Mouse (Mus musculus) E14TG2a.4 (cell line): ENCODE data around the gene Nudt3.
"Not testable (repeated sequence)": the region's sequence is repeated elsewhere in the genome, so short reads cannot be mapped to it uniquely, and the experiment has no call there.

Experiments
- H3K27me3 ChIP-seq: 2 replicates; pipeline ENCODE4 v1.6.1; 2014; ENCODE audit warnings: low read length, control low read depth; ENCODE audit not compliant: insufficient read depth
- H3K36me3 ChIP-seq: 2 replicates; pipeline ENCODE4 v1.6.1; 2014; ENCODE audit warnings: low read length, control low read depth; ENCODE audit not compliant: insufficient read depth
- H3K4me1 ChIP-seq: replicated peaks from 2 replicates; pipeline ENCODE4 v1.6.1; 2014; ENCODE audit warnings: low read depth, low read length, control low read depth
- H3K4me3 ChIP-seq: replicated peaks from 2 replicates; pipeline ENCODE4 v1.5.1; 2014; ENCODE audit warnings: mild to moderate bottlenecking, low read length
- H3K9me3 ChIP-seq: 2 replicates; pipeline ENCODE4 v1.6.1; 2014; ENCODE audit warnings: low read length, control low read depth
- CTCF ChIP-seq: conservative IDR thresholded peaks from 2 replicates; pipeline ENCODE4 v1.5.1; 2014; ENCODE audit warnings: low read length
- NANOG ChIP-seq: IDR thresholded peaks from 2 replicates; pipeline ENCODE4 v1.6.1; 2014; ENCODE audit warnings: borderline replicate concordance, low read length, mixed read lengths
- POU5F1 ChIP-seq: IDR thresholded peaks from 2 replicates; pipeline ENCODE4 v1.6.1; 2014; ENCODE audit warnings: low read length, borderline replicate concordance

The Nudt3 gene

DNA sequence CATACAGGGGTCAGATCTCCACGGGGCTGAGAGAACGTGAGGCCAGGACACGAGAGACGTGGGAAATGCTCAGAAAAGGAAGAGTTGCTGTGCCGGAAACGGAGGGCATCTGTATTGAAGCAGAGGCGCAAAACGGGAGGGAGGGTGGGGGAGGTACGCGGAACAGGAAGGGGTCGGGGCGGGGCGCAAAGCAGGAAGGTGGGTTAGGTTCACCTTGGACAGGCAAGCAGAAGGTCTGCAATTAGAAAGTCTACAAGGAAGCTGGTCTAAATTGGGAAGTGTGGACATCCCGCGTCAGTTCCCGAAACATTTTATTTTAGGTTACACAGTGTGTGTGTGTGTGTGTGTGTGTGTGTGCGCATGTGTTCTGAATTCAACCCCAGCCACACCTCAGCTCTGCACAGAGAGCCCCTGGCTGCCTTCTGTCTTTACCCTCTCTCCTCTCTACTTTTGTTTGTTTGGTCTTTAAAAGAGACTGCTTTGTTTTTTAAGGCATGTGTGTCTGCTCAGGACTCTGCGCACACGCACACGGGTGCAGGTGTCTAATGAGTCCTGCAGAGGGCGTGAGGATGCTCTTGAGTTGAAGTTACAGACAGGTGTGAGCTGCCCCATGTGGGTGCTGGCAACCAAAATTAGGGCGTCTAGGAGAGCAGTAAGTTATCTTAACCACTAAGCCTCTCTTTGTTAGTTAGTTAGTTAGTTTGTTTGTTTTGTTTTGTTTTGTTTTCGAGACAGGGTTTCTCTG, 28.9 kb upstream of the Nudt3 start:
- Histone ChIP-seq H3K27me3 (peaks cover 67% of the 10 kb centered on the region), H3K9me3 (peaks cover 3% of the 10 kb centered on the region; the same call in 1 of the 2 replicates), H3K4me3 (peak overlapping the region; percentile 4; the same call in 1 of the 2 replicates), H3K4me1 (peaks cover 57% of the 10 kb centered on the region), H3K36me3 (no peaks in the 10 kb centered on the region)
- TF ChIP-seq POU5F1 (no peak), CTCF (peak; percentile 27)

DNA sequence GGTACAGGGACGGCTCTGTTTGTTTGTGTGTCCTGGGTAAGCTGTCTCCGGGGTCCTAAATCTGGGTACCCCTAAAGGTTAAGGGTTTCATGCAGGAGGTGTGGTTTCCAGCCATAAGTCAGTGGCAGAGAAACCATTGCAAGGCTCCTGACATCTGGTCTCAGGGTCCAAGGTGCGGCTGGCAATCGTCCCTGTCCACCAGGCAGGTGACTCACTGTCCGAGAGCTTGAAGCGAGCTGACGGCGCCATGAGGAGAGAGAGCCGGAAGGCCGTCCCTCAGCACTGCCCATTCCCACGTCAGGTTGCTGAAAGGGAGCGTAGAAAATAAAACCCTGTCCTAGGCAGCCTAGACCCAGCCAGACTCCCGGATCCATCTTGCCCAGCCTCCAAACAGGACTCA, 27.3 kb upstream of the Nudt3 start:
- H3K9me3 ChIP-seq = peaks cover 3% of the 10 kb centered on the region; the same call in 1 of the 2 replicates
- H3K4me1 ChIP-seq = peaks cover 54% of the 10 kb centered on the region
- peaks cover 53% of the 10 kb centered on the region for H3K27me3 ChIP-seq
- no peaks in the 10 kb centered on the region for H3K36me3 ChIP-seq
- TF ChIP-seq CTCF = no peak
- TF ChIP-seq POU5F1 = no peak
- no peak for TF ChIP-seq NANOG
- no peak overlapping the region for H3K4me3 ChIP-seq

DNA sequence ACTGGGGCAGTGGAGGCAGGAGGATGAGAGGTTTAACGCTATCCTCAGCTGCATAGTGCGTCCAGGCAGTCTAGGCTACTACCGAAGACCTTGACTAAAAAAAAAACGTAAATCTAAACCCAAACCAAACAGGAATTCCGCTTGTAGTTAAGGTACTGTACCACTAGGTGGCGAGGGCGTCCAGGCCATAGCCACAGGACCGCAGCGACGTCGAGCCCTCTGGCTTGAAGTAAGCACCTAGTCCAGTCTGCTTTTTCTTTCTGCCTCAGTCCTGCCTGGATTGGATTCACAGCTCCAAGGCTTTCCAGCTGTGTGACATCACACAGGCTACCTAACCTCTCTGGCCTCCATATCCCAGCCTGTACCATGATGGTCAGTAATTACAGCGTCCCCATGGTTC, 26.9 kb upstream of the Nudt3 start:
- no peaks in the 10 kb centered on the region for H3K36me3 ChIP-seq
- H3K4me1 ChIP-seq = peaks cover 57% of the 10 kb centered on the region
- peaks cover 49% of the 10 kb centered on the region for H3K27me3 ChIP-seq
- no peak overlapping the region for H3K4me3 ChIP-seq
- TF ChIP-seq POU5F1 (no peak), NANOG (no peak), CTCF (peak; percentile 82)
- peaks cover 3% of the 10 kb centered on the region; the same call in 1 of the 2 replicates for H3K9me3 ChIP-seq

DNA sequence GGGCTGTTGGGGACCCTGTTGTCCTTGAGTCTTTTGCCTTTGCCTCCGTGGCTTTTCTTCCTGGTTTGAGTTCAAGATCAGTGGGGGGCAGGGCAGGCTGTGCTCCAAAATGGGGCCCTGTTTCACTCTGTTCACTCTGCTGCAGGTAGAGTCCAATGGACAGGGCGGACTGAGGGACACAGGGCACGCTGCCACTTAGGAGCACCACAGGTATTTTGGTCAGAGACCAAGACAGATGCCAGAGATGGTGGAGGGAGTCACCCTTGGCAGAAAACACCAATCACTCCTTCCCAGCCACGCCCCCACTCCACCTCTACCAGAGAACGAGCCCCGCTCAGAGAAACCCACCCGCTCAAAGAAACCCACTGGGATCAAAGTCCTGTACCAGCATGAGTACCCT, 22.5 kb upstream of the Nudt3 start:
- Histone ChIP-seq H3K27me3 (peaks cover 22% of the 10 kb centered on the region), H3K4me1 (peaks cover 45% of the 10 kb centered on the region), H3K4me3 (peak overlapping the region; percentile 37; the same call in 1 of the 2 replicates), H3K36me3 (no peaks in the 10 kb centered on the region), H3K9me3 (peaks cover 3% of the 10 kb centered on the region; the same call in 1 of the 2 replicates)
- TF ChIP-seq POU5F1 (no peak), CTCF (no peak), NANOG (no peak)

DNA sequence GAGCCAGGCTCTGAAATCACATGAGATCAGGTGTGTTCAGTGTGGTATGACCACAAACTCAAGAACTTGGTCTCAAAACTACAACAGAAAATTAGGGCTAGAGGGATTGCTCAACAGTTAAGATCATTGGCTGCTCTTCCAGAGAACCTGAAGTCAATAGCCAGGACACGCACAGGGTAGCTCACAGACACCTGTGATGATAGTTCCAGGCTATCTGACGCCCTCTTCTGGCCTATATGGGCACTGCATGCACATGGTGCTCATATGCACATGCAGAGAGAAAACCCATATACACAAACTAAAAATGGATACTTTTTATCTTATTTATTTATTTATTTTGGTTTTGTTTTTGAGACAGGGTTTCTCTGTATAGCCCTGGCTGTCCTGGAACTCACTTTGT, 21.3 kb upstream of the Nudt3 start:
- H3K4me1 ChIP-seq = peaks cover 39% of the 10 kb centered on the region
- H3K36me3 ChIP-seq = no peaks in the 10 kb centered on the region
- H3K27me3 ChIP-seq = peaks cover 16% of the 10 kb centered on the region
- no peak overlapping the region for H3K4me3 ChIP-seq
- peak; percentile 87 for TF ChIP-seq CTCF
- TF ChIP-seq POU5F1 = no peak
- no peak for TF ChIP-seq NANOG
- peaks cover 3% of the 10 kb centered on the region; the same call in 1 of the 2 replicates for H3K9me3 ChIP-seq

DNA sequence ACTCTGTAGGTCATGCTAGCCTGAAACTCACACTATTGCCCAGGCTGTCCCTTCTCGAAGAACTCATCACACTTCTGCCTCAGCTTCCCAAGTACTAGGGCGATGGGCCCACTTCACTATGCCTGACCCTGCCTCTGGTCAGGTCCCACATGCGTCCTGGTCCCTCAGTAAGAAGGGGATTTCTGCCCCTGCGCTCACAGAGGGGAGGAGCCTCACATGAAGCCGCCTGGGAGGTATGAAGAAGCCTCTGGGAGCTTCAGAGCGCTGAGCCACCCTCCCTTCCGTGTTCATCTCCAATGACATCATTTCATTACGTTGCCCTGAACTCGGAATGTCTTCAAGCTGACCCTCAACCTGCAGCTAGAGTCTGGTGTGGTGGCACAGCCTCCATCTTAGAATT, 20.5 kb upstream of the Nudt3 start:
- Histone ChIP-seq H3K36me3 (no peaks in the 10 kb centered on the region), H3K9me3 (peaks cover 3% of the 10 kb centered on the region; the same call in 1 of the 2 replicates), H3K4me3 (no peak overlapping the region), H3K27me3 (peaks cover 9% of the 10 kb centered on the region), H3K4me1 (peaks cover 47% of the 10 kb centered on the region)
- TF ChIP-seq NANOG = no peak
- no peak for TF ChIP-seq CTCF
- no peak for TF ChIP-seq POU5F1

DNA sequence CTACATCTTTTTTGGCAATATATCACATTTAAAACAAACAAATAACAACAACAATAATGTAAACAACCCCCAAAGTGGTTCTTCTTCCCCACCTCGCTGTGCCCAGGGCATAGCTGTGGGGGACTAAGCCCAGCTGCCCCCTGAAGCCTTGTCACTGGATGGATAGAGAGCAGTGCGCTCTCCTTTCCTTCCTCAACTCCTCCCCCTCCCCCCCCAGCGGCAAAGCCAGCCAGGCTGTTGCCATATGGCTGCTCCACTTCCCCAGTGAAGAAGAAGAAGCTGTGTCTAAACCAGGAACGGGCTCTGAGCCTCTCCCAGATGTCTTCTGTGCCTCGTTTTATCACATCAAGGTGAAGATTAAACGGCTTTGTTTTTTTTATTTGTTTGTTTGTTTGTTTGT, 19.8 kb upstream of the Nudt3 start:
- peaks cover 3% of the 10 kb centered on the region; the same call in 1 of the 2 replicates for H3K9me3 ChIP-seq
- H3K36me3 ChIP-seq = no peaks in the 10 kb centered on the region
- TF ChIP-seq NANOG = no peak
- TF ChIP-seq POU5F1 = no peak
- TF ChIP-seq CTCF = no peak
- H3K4me3 ChIP-seq = no peak overlapping the region
- peaks cover 2% of the 10 kb centered on the region; the same call in 1 of the 2 replicates for H3K27me3 ChIP-seq
- peaks cover 52% of the 10 kb centered on the region for H3K4me1 ChIP-seq

DNA sequence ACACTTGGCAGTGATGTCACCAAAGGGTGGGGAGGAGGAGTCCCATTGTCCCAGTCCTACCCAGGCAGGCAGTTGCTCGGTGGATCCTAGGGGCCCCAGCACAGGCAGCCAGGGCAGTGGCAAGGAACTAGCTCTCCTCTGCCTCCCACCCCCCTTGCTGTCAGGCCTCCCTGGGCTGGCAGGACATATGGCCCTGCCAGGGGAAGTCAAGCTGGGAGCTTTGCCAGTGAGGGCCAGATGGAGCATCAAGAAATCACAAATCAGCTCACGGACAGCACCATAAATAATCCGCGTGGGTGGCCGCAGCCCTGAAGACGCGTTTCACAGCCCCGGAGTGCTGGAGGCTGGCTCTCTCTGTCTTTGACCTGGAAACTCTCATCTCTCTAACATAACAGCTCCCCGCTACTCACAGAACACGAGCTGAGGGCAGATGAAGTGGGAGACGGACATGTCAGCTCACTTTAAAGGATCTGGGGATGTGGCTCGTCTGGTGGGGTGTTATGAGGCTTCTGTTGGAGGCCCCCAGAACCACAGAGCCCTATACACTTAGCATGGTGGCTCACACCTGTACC, 19.3 kb upstream of the Nudt3 start:
- peaks cover 2% of the 10 kb centered on the region; the same call in 1 of the 2 replicates for H3K9me3 ChIP-seq
- peaks cover 2% of the 10 kb centered on the region; the same call in 1 of the 2 replicates for H3K27me3 ChIP-seq
- H3K4me1 ChIP-seq = peaks cover 55% of the 10 kb centered on the region
- no peaks in the 10 kb centered on the region for H3K36me3 ChIP-seq
- TF ChIP-seq CTCF (no peak), POU5F1 (no peak), NANOG (no peak)
- H3K4me3 ChIP-seq = no peak overlapping the region

DNA sequence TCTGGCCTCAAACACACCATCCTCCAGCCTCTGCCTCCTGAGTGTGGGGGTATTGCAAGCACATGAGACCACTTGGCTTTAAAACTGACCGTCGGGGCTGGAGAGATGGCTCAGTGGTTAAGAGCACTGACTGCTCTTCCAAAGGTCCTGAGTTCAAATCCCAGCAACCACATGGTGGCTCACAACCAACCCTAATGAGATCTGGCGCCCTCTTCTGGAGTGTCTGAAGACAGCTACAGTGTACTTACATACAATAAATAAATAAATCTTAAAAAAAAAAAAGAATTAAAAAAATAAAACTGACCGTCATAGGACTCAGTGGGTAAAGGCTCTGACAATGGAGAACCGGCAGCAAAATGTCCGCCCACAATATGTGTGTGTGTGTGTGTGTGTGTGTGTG, 16.6 kb upstream of the Nudt3 start:
- H3K9me3 ChIP-seq, H3K4me3 ChIP-seq, H3K36me3 ChIP-seq, H3K27me3 ChIP-seq: not testable (repeated sequence)
- H3K4me1 ChIP-seq = peaks cover 60% of the 10 kb centered on the region
